Mouse (Mus musculus) thymus, adult 2 months (tissue): ENCODE measurements at regions not wholly inside any gene's neighbourhood (a gene's known extent, or its start where the extent isn't known, plus 50 kb on each side); places are given as distances from the start of the nearest gene placed in this dataset.

Experiments used
- CTCF ChIP-seq: fragments of 200-500 bp; IDR thresholded peaks from 2 replicates; pipeline ENCODE4 v1.5.1; 2012; ENCODE audit warnings: mild to moderate bottlenecking, control low read depth, low read length, moderate library complexity, borderline replicate concordance; ENCODE audit not compliant: control insufficient read depth, poor library complexity, insufficient read depth; ENCODE audit errors: extremely low read depth
- POLR2A ChIP-seq: fragments of 200-500 bp; IDR thresholded peaks from 2 replicates; pipeline ENCODE4 v1.6.1; 2012; ENCODE audit warnings: mild to moderate bottlenecking, low read length, control low read depth, moderate library complexity; ENCODE audit not compliant: control insufficient read depth, poor library complexity, insufficient read depth; ENCODE audit errors: extremely low read depth

GRCm38 (mm10) chr10:8978595-8978994 is 92.7 kb upstream of the Sash1 start:
- no peak for TF ChIP-seq POLR2A
- no peak for TF ChIP-seq CTCF
